Mouse (Mus musculus): ENCODE results near the gene Uckl1. TPM values are rescaled to one million over a fixed set of nuclear protein-coding genes. Genes with fewer than 3 reads are reported as not detected.

The Uckl1 gene
- 22.6 TPM for polyA plus RNA-seq (2014; fragmentation: Illumina TruSeq; extraction: RNeasy Lipid Tissue Mini Kit (QIAGEN cat#74804); ENCODE audit: low read depth, low replicate concordance)

DNA sequence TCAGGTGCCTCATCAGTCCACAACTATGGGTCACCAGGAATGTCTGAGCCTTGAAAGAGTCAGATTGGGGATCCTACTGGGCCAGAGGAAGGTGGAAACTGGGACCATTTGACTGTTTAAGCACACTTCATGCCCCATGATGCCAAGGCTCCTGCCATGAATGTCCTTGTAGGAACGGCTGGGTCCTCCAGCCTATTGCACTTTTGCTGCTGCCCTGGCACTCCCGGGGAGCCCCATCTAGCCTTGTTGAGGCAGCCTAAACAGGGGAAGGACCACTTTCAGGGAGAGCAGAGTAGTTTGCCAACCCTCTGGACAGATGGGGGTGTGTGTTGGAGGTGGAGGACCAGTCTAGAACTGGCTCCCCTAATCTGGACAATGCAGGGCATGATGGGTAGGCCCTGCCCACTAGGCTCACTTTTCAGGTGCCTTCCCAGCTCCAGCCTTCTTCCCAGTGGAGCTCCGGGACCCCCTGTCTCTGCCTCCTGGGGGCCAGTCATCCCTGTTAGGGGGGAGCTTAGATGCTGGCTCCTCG is at the start of gene Uckl1:
Gene Uckl1, minus strand, starts transcription at position 482 of the 532 bp plus-strand sequence.

DNA sequence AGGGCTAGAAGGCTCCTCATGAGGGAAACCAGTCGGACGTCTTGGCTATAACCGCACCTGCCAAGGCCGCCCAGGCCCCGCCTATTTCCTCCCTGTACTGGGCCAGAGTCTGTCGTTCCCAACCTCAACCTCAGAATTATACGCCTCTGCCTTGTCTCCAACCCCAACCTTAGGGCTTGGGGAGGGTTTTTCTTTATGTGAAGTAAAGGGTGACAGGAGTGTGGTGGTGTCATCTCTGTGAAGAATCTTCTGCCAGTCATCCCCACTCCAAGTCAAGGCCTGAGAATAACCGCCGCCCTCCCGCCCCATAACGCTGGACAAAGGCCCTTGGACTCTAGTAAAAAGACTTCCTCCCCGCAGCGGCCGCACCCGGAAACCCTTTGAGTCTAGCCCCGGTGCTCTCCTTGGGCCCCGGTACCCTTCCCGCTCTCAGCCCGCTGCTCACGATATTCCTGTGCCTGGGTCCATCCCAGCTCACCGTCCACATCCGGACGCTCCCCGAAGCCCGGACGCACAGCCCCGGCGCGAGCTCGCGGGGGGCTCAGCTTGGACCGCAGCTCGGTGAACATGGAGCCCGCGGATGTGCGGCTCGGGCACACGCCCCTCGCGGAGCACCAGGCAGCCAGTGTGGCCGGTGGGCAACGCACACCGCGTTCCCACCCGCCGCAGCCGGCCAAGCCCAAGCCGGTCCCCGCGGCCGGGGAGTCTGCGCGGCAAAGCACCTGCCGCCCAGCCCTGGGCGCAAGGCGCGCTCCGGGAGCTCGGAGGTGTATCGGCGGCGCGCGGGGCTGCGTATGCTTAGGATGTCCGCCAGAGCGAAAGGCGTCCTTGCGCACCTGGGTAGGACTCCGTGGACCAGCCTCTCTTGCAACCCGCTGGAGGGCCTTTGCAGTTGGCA is 14.0 kb upstream of the Uckl1 start, which contains the start of gene Samd10:
Gene Samd10, minus strand, starts transcription at position 759 of the 898 bp plus-strand sequence.

DNA sequence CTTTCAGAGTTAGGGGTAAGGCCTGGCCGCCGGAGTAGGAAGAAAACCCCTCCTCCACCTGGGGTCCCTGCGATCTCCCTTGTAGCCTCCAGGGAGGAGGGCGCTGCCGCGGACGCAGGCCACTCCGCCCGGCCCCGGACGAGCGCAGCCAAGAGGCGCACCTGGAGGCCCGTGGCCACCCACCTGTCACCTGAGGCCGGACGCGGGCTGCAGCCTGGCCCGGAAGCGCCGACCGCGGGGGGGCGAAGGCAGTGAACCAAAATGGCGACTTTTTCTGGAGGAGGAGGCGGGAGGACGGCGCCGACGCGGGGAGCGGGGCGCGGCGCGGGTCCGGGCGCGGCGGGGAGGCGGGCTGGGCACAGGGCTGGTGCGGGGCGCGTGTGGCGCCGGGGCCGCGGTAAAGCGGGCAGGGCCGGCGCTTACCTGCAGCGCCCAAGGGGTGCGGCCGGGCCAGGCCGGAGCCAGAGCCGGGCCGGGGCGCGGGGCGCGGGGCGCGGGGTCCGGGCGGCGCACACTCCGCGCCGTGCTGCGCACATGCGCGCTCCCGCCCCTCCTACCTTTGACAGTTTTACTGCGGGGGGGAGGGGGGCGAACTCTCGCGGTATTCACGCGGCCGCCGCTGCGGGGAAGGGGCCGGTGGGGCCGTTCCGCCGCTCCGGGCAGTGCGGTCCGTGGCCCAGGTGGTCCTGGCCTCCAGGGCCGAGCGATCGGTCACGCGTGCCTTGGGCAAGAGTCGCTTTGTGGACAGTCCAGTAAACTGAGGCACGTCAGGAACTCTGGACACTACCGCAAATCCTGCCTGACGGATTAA is 7.7 kb upstream of the Uckl1 start, which contains the start of gene Zfp512b:
Gene Zfp512b, minus strand, starts transcription at position 573 of the 811 bp plus-strand sequence.

DNA sequence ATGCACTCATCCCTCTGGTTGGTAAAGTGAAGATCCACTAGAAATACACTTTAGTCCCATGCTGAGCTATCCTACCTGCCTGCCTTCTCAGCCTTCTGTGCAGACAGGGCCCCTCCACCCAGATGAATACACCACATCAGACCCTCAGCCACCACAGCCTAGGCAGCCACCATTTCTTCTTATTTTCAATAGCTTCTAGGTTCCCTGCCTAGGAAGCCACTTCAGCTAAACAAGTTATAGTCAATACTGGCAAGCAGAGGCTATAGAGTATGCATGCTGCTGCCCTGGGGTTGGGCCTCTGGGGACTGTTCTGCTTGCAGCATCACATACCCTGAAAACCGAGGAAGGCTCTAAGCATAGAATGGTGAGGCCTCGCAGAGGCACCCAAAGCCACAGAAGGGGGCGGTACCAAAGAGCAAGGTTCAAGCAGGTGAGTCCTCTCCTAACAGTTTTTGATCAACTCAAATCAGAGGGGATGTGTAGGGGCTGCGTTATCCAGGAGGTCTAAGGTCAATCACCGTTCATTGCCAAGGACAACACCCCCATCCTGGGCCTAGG is 6.9 kb upstream of the Uckl1 start, which contains the start of gene Prpf6:
Gene Prpf6, plus strand, starts transcription at position 341 of the 558 bp plus-strand sequence.

DNA sequence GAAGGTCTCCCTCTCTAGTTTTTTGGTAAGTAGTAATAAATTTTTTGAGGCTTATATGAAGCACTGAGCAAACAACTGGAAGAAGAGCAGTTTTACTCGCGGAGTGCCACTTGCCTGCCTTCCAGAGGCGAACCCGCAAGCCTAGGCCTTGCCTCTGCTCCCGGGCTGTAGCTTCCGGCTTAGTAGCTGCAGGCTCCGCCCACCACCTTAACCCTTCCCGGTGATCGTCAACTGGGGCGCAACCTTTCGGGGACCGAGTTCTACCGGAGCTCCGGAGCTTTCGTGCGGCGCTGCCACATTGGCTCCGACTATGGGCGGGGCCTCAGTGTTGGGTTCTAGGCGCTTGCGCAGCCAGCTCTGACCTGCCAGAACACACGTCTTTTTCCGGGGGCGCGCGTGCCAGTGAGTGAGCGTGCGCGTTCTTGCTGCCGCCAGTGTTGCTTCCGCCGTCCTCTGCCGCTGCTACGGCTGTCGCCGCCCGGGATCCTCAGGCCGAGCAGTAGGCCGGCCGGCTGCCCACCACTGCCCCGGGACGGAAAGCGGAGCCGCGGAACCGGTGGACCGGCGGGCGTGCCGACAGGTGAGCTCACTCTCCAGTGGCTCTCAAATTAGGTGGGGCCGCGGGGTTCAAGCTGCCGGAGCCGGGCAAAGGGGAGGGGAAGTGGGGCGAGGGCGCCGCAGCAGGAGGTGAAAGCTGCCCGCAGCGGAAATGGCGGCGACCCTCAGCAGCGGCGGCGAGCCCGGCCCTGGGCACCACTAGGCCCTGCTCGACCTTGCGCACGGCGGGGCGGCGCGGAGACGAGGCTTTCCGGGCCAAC is 64.4 kb downstream of the Uckl1 start, which contains the start of gene Dnajc5:
Gene Dnajc5, plus strand, starts transcription at position 368 of the 818 bp plus-strand sequence.

Other genes with a start within 250 kb of the Uckl1 start
- 2.1 TPM for gene Zgpat, start 220.0 kb downstream of the Uckl1 start, polyA plus RNA-seq (2014; fragmentation: Illumina TruSeq; extraction: RNeasy Lipid Tissue Mini Kit (QIAGEN cat#74804); ENCODE audit: low read depth, low replicate concordance)
- 44.4 TPM for gene Arfrp1, start 219.5 kb downstream of the Uckl1 start, polyA plus RNA-seq (2014; fragmentation: Illumina TruSeq; extraction: RNeasy Lipid Tissue Mini Kit (QIAGEN cat#74804); ENCODE audit: low read depth, low replicate concordance)
- 1.2 TPM for gene Lime1, start 204.8 kb downstream of the Uckl1 start, polyA plus RNA-seq (2014; fragmentation: Illumina TruSeq; extraction: RNeasy Lipid Tissue Mini Kit (QIAGEN cat#74804); ENCODE audit: low read depth, low replicate concordance)
- gene Zbtb46, start 125.5 kb downstream of the Uckl1 start, polyA plus RNA-seq (2014; fragmentation: Illumina TruSeq; extraction: RNeasy Lipid Tissue Mini Kit (QIAGEN cat#74804); ENCODE audit: low read depth, low replicate concordance) = 1.5 TPM
- gene Abhd16b, start 91.7 kb downstream of the Uckl1 start, polyA plus RNA-seq (2014; fragmentation: Illumina TruSeq; extraction: RNeasy Lipid Tissue Mini Kit (QIAGEN cat#74804); ENCODE audit: low read depth, low replicate concordance) = not detected
- gene Tpd52l2, start 87.8 kb downstream of the Uckl1 start, polyA plus RNA-seq (2014; fragmentation: Illumina TruSeq; extraction: RNeasy Lipid Tissue Mini Kit (QIAGEN cat#74804); ENCODE audit: low read depth, low replicate concordance) = 47.1 TPM
- 72.7 TPM for gene Dnajc5, start 64.4 kb downstream of the Uckl1 start, polyA plus RNA-seq (2014; fragmentation: Illumina TruSeq; extraction: RNeasy Lipid Tissue Mini Kit (QIAGEN cat#74804); ENCODE audit: low read depth, low replicate concordance)
- gene Prpf6, start 7.0 kb upstream of the Uckl1 start, polyA plus RNA-seq (2014; fragmentation: Illumina TruSeq; extraction: RNeasy Lipid Tissue Mini Kit (QIAGEN cat#74804); ENCODE audit: low read depth, low replicate concordance) = 24.1 TPM
- 4.3 TPM for gene Zfp512b, start 7.9 kb upstream of the Uckl1 start, polyA plus RNA-seq (2014; fragmentation: Illumina TruSeq; extraction: RNeasy Lipid Tissue Mini Kit (QIAGEN cat#74804); ENCODE audit: low read depth, low replicate concordance)
- gene Samd10, start 14.3 kb upstream of the Uckl1 start, polyA plus RNA-seq (2014; fragmentation: Illumina TruSeq; extraction: RNeasy Lipid Tissue Mini Kit (QIAGEN cat#74804); ENCODE audit: low read depth, low replicate concordance) = 10.4 TPM
- gene Gm29797, start 72.1 kb upstream of the Uckl1 start, polyA plus RNA-seq (2014; fragmentation: Illumina TruSeq; extraction: RNeasy Lipid Tissue Mini Kit (QIAGEN cat#74804); ENCODE audit: low read depth, low replicate concordance) = not detected
- gene Sox18, start 86.7 kb upstream of the Uckl1 start, polyA plus RNA-seq (2014; fragmentation: Illumina TruSeq; extraction: RNeasy Lipid Tissue Mini Kit (QIAGEN cat#74804); ENCODE audit: low read depth, low replicate concordance) = not detected
- not detected for gene Tcea2, start 95.4 kb upstream of the Uckl1 start, polyA plus RNA-seq (2014; fragmentation: Illumina TruSeq; extraction: RNeasy Lipid Tissue Mini Kit (QIAGEN cat#74804); ENCODE audit: low read depth, low replicate concordance)
- gene Rgs19, start 109.1 kb upstream of the Uckl1 start, polyA plus RNA-seq (2014; fragmentation: Illumina TruSeq; extraction: RNeasy Lipid Tissue Mini Kit (QIAGEN cat#74804); ENCODE audit: low read depth, low replicate concordance) = 10.6 TPM
- not detected for gene Lkaaear1, start 113.5 kb upstream of the Uckl1 start, polyA plus RNA-seq (2014; fragmentation: Illumina TruSeq; extraction: RNeasy Lipid Tissue Mini Kit (QIAGEN cat#74804); ENCODE audit: low read depth, low replicate concordance)
- gene Oprl1, start 130.1 kb upstream of the Uckl1 start, polyA plus RNA-seq (2014; fragmentation: Illumina TruSeq; extraction: RNeasy Lipid Tissue Mini Kit (QIAGEN cat#74804); ENCODE audit: low read depth, low replicate concordance) = 0.25 TPM
- gene Myt1, start 178.4 kb upstream of the Uckl1 start, polyA plus RNA-seq (2014; fragmentation: Illumina TruSeq; extraction: RNeasy Lipid Tissue Mini Kit (QIAGEN cat#74804); ENCODE audit: low read depth, low replicate concordance) = 1.4 TPM